9 mouse cellular contexts compared by ENCODE assay signal in genomic region chr10:122230746-122231145, GRCm38 (mm10).
DNase-seq lines count a peak whose midpoint lies in the region; ATAC-seq and TF ChIP-seq lines count a peak whose summit lies in the region.
"Had no signal": no experiment of that assay in that cellular context is flagged by ENCODE, and none has a peak within 500 bp of the region (broad histone marks: within the 10 kb centered on the region; RNA-seq: fewer than 3 reads in every experiment).

No protein-coding gene starts in this region.

- H3K9me3 ChIP-seq in intestine, embryonic 15.5 days = no peaks in the 10 kb centered on the region
- H3K9me3 ChIP-seq in limb, embryonic 14.5 days (ENCODE audit: control insufficient read depth, low read length) = no peaks in the 10 kb centered on the region

- no peak overlapping the region for H3K27ac ChIP-seq in intestine, embryonic 15.5 days
- no peak overlapping the region for H3K27ac ChIP-seq in limb, embryonic 14.5 days (replicated peaks; ENCODE audit: low read depth, low read length)

- H3K36me3 ChIP-seq in intestine, embryonic 15.5 days = no peaks in the 10 kb centered on the region
- no peaks in the 10 kb centered on the region for H3K36me3 ChIP-seq in limb, embryonic 14.5 days (ENCODE audit: control insufficient read depth, insufficient read depth, low read length)

- no peak for TF ChIP-seq POLR2A in limb, embryonic 14.5 days (IDR thresholded peaks at IDR 0.05; ENCODE audit: borderline replicate concordance, extremely low read depth, insufficient read depth, insufficient read length)

- DNase-seq in ES-CJ7 (ENCODE audit: low read depth, low spot score) (peak; percentile 14), MN1 (ENCODE audit: low spot score) (no peak)
- peak; percentile 57 to 85 for DNase-seq in adrenal gland, adult (ENCODE audit: inconsistent age in 2 of 2, low spot score in 1 of 2)
- peak; percentile 53 for DNase-seq in limb, embryonic 14.5 days (ENCODE audit: low spot score)
- DNase-seq in spleen, adult 18-20 months = no peak
- DNase-seq in right cerebral cortex, postnatal 36 days (ENCODE audit: low spot score in 2 of 2) = no peak
- DNase-seq: cerebellum, adult 2 months; gastrocnemius, postnatal 10 days had no signal

- H3K4me2 ChIP-seq in intestine, embryonic 15.5 days (replicated peaks) = no peak overlapping the region
- H3K4me2 ChIP-seq in limb, embryonic 14.5 days (replicated peaks; ENCODE audit: low read depth, low read length, severe bottlenecking) = no peak overlapping the region

- no peak overlapping the region for H3K4me3 ChIP-seq in intestine, embryonic 15.5 days (replicated peaks)
- no peak overlapping the region for H3K4me3 ChIP-seq in limb, embryonic 14.5 days (replicated peaks; ENCODE audit: low read length)

- ATAC-seq in intestine, embryonic 15.5 days = peak; percentile 69
- ATAC-seq in limb, embryonic 14.5 days (ENCODE audit: low FRiP score, low read depth) = peak; percentile 53; the same call in 1 of the 2 replicates

- no peak overlapping the region for H3K9ac ChIP-seq in intestine, embryonic 15.5 days
- H3K9ac ChIP-seq in limb, embryonic 14.5 days (ENCODE audit: low read depth, low read length, severe bottlenecking) = no peak overlapping the region

- 26% methylated on average over 11 of the region's 11 CpGs for WGBS in intestine, embryonic 15.5 days
- WGBS in limb, embryonic 14.5 days = 28% methylated on average over 11 of the region's 11 CpGs

- H3K27me3 ChIP-seq in intestine, embryonic 15.5 days (replicated peaks) = no peaks in the 10 kb centered on the region
- H3K27me3 ChIP-seq in limb, embryonic 14.5 days (ENCODE audit: control insufficient read depth, insufficient read depth, low read length) = no peaks in the 10 kb centered on the region

- peaks cover 5% of the 10 kb centered on the region for H3K4me1 ChIP-seq in intestine, embryonic 15.5 days (replicated peaks)
- peaks cover 13% of the 10 kb centered on the region; the same call in 1 of the 2 replicates for H3K4me1 ChIP-seq in limb, embryonic 14.5 days (ENCODE audit: control insufficient read depth, insufficient read depth, low read length)

Comparison
In these comparisons a context has a peak if more than half of its experiments do, and no peak if none do; other contexts are left out.
1. DNase-seq: peak in ES-CJ7 (single experiment), adrenal gland, adult (2 of 2) and limb, embryonic 14.5 days (single experiment); none in MN1 (single experiment), spleen, adult 18-20 months (0 of 2) and right cerebral cortex, postnatal 36 days (0 of 2).